Mouse (Mus musculus): Measurements from ENCODE around the gene Parp8. TPM values are rescaled to one million over a fixed set of nuclear protein-coding genes. Genes with fewer than 3 reads are reported as not detected.

Parp8 gene
- polyA plus RNA-seq, 1 experiment = 22.4 TPM

DNA sequence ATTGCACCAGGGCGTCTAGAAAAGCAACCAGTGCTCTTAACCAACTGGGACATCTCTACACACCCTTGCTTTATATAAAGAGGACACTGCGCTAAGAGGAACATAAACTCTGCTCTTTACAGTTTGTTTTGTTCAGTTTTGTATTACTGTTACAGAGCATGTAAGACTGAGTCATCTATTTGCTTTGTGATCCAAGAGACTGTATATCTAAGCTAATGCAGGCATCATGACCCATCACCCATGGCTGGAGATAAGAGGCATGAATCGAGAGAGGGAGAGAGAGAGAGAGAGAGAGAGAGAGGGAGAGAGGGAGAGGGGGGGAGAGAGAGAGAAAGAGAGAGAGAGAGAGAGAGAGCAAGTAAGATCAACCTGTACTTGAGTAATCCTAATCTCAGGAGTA, 24.8 kb downstream of the Parp8 start:
- TF ChIP-seq POLR2A (IDR thresholded peaks at IDR 0.05; ENCODE audit: extremely low read depth, insufficient read depth, low read length) (no peak), CTCF (IDR thresholded peaks at IDR 0.05; ENCODE audit: extremely low read depth, insufficient read depth, low read length) (no peak)
- H3K27ac ChIP-seq (ENCODE audit: insufficient read depth, low read length) = no peak overlapping the region
- no peak overlapping the region for H3K4me3 ChIP-seq (ENCODE audit: insufficient read depth, low read length)
- no peaks in the 10 kb centered on the region for H3K4me1 ChIP-seq (ENCODE audit: control insufficient read depth, insufficient read depth, low read length)

GRCm38 (mm10) chr13:116991560-116991959, 33.8 kb downstream of the Parp8 start:
- TF ChIP-seq CTCF (IDR thresholded peaks at IDR 0.05; ENCODE audit: extremely low read depth, insufficient read depth, low read length) (no peak), POLR2A (IDR thresholded peaks at IDR 0.05; ENCODE audit: extremely low read depth, insufficient read depth, low read length) (no peak)
- no peak overlapping the region for H3K27ac ChIP-seq (ENCODE audit: insufficient read depth, low read length)
- no peak overlapping the region for H3K4me3 ChIP-seq (ENCODE audit: insufficient read depth, low read length)
- no peaks in the 10 kb centered on the region for H3K4me1 ChIP-seq (ENCODE audit: control insufficient read depth, insufficient read depth, low read length)

DNA sequence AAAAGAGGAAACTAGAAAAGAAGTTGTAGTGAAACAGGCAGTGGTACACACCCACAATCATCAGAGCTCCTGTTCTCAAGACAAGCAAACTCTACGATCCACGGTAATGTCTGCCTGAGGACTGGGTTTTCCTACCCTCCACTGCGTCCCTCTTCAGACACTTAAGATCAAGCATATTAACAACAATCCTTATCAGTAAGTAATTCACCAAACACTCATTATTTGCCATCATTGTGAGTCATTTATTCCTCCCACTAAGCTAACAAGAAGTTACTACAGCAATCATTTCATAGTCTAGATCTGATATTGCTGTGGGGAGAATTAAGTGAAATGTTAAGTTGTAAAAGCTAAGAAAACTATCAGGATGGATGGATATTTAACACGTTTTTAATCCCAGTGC, 35.0 kb downstream of the Parp8 start:
- TF ChIP-seq POLR2A (IDR thresholded peaks at IDR 0.05; ENCODE audit: extremely low read depth, insufficient read depth, low read length) (no peak), CTCF (IDR thresholded peaks at IDR 0.05; ENCODE audit: extremely low read depth, insufficient read depth, low read length) (no peak)
- Histone ChIP-seq H3K4me1 (ENCODE audit: control insufficient read depth, insufficient read depth, low read length) (no peaks in the 10 kb centered on the region), H3K4me3 (ENCODE audit: insufficient read depth, low read length) (no peak overlapping the region), H3K27ac (ENCODE audit: insufficient read depth, low read length) (no peak overlapping the region)

- Histone ChIP-seq H3K27ac (ENCODE audit: insufficient read depth, low read length) (no peak overlapping the region), H3K4me3 (ENCODE audit: insufficient read depth, low read length) (no peak overlapping the region), H3K4me1 (ENCODE audit: control insufficient read depth, insufficient read depth, low read length) (no peaks in the 10 kb centered on the region)
- TF ChIP-seq CTCF (IDR thresholded peaks at IDR 0.05; ENCODE audit: extremely low read depth, insufficient read depth, low read length) = no peak
- TF ChIP-seq POLR2A (IDR thresholded peaks at IDR 0.05; ENCODE audit: extremely low read depth, insufficient read depth, low read length) = no peak
Observed at GRCm38 (mm10) chr13:116988706-116989105, 36.6 kb downstream of the Parp8 start.

- TF ChIP-seq CTCF (IDR thresholded peaks at IDR 0.05; ENCODE audit: extremely low read depth, insufficient read depth, low read length) (no peak), POLR2A (IDR thresholded peaks at IDR 0.05; ENCODE audit: extremely low read depth, insufficient read depth, low read length) (no peak)
- H3K27ac ChIP-seq (ENCODE audit: insufficient read depth, low read length) = no peak overlapping the region
- no peaks in the 10 kb centered on the region for H3K4me1 ChIP-seq (ENCODE audit: control insufficient read depth, insufficient read depth, low read length)
- no peak overlapping the region for H3K4me3 ChIP-seq (ENCODE audit: insufficient read depth, low read length)
Observed at GRCm38 (mm10) chr13:116988208-116988607, 37.1 kb downstream of the Parp8 start.

- Histone ChIP-seq H3K4me3 (ENCODE audit: insufficient read depth, low read length) (no peak overlapping the region), H3K4me1 (ENCODE audit: control insufficient read depth, insufficient read depth, low read length) (no peaks in the 10 kb centered on the region), H3K27ac (ENCODE audit: insufficient read depth, low read length) (no peak overlapping the region)
- TF ChIP-seq POLR2A (IDR thresholded peaks at IDR 0.05; ENCODE audit: extremely low read depth, insufficient read depth, low read length) = no peak
- no peak for TF ChIP-seq CTCF (IDR thresholded peaks at IDR 0.05; ENCODE audit: extremely low read depth, insufficient read depth, low read length)
Observed at GRCm38 (mm10) chr13:116987284-116987683, 38.1 kb downstream of the Parp8 start.

- Histone ChIP-seq H3K4me3 (ENCODE audit: insufficient read depth, low read length) (no peak overlapping the region), H3K27ac (ENCODE audit: insufficient read depth, low read length) (no peak overlapping the region), H3K4me1 (ENCODE audit: control insufficient read depth, insufficient read depth, low read length) (no peaks in the 10 kb centered on the region)
- TF ChIP-seq POLR2A (IDR thresholded peaks at IDR 0.05; ENCODE audit: extremely low read depth, insufficient read depth, low read length) (no peak), CTCF (IDR thresholded peaks at IDR 0.05; ENCODE audit: extremely low read depth, insufficient read depth, low read length) (no peak)
Observed at GRCm38 (mm10) chr13:116986658-116987057, 38.7 kb downstream of the Parp8 start.

DNA sequence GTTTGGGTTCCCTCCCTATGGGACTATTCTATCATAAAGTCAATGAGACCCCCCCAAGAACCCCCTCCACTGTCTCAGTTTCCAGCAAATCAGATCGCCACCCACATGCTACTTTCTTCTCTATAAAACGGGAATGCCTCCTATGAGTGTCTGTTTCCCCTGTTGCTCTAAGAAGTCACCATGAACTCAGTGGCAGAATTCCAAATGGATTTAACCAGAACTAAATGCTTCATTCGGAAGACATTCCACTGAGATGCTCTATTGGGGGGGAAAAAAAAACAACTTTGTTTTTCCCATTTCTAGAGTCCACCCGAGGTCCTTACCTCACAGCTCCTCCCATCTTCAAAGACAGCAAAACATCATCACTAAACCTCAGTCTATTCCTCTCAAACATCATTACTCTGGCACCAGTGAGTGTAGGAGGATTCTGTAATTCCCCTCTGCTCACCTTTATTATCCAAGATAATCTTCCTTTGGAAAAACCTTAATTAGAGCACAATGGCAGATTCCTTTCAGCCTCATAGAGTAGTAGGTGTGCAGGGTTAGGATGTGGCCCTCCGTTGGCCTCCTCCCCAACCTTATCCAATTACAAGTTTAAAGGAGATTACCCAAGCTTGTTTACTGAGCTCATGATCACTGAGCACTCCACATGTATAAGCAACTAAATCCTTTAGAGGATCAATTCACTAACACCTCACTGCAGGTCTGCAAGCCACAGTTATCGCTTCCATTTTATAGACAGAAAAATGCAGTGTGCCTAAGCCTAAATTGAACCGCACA, 51.1 kb downstream of the Parp8 start:
- Histone ChIP-seq H3K4me1 (ENCODE audit: control insufficient read depth, insufficient read depth, low read length) (peaks cover 3% of the 10 kb centered on the region), H3K4me3 (ENCODE audit: insufficient read depth, low read length) (no peak overlapping the region), H3K27ac (ENCODE audit: insufficient read depth, low read length) (no peak overlapping the region)
- TF ChIP-seq POLR2A (IDR thresholded peaks at IDR 0.05; ENCODE audit: extremely low read depth, insufficient read depth, low read length) (no peak), CTCF (IDR thresholded peaks at IDR 0.05; ENCODE audit: extremely low read depth, insufficient read depth, low read length) (no peak)

- Histone ChIP-seq H3K27ac (ENCODE audit: insufficient read depth, low read length) (no peak overlapping the region), H3K4me1 (ENCODE audit: control insufficient read depth, insufficient read depth, low read length) (peaks cover 3% of the 10 kb centered on the region), H3K4me3 (ENCODE audit: insufficient read depth, low read length) (no peak overlapping the region)
- no peak for TF ChIP-seq POLR2A (IDR thresholded peaks at IDR 0.05; ENCODE audit: extremely low read depth, insufficient read depth, low read length)
- no peak for TF ChIP-seq CTCF (IDR thresholded peaks at IDR 0.05; ENCODE audit: extremely low read depth, insufficient read depth, low read length)
Observed at GRCm38 (mm10) chr13:116973491-116973890, 51.8 kb downstream of the Parp8 start.

- no peak for TF ChIP-seq CTCF (IDR thresholded peaks at IDR 0.05; ENCODE audit: extremely low read depth, insufficient read depth, low read length)
- no peak for TF ChIP-seq POLR2A (IDR thresholded peaks at IDR 0.05; ENCODE audit: extremely low read depth, insufficient read depth, low read length)
- Histone ChIP-seq H3K4me1 (ENCODE audit: control insufficient read depth, insufficient read depth, low read length) (peaks cover 3% of the 10 kb centered on the region), H3K27ac (ENCODE audit: insufficient read depth, low read length) (no peak overlapping the region), H3K4me3 (ENCODE audit: insufficient read depth, low read length) (no peak overlapping the region)
Observed at GRCm38 (mm10) chr13:116972036-116972611, 53.2 kb downstream of the Parp8 start.

Measured in cortical plate, adult 2 months (tissue).